Mouse (Mus musculus) liver, adult 2 months (tissue): ENCODE data around the gene Tas1r1. TPM values are rescaled to one million over a fixed set of nuclear protein-coding genes. Genes with fewer than 3 reads are reported as not detected.
A peak's percentile ranks its signal among the peaks of the same experiment; 100 is the strongest.

ENCODE experiments used
- DNase-seq: peaks from one replicate; pipeline ENCODE4 v3.0.0-alpha.2; 2011; ENCODE audit warnings: low read depth, low spot score; ENCODE audit errors: extremely low read depth
- H3K27ac ChIP-seq: fragments of 200-500 bp; replicated peaks from 2 replicates; pipeline ENCODE4 v1.5.1; 2012; ENCODE audit warnings: low read depth, mild to moderate bottlenecking, control low read depth, inconsistent platforms, low read length; ENCODE audit not compliant: insufficient read depth
- H3K27me3 ChIP-seq: fragments of 200-500 bp; 2 replicates; pipeline ENCODE4 v1.6.1; 2012; ENCODE audit warnings: mild to moderate bottlenecking, moderate library complexity, low read length, inconsistent platforms; ENCODE audit not compliant: control insufficient read depth, insufficient read depth
- H3K36me3 ChIP-seq: fragments of 200-500 bp; 2 replicates; pipeline ENCODE4 v1.6.1; 2012; ENCODE audit warnings: low read length, inconsistent platforms; ENCODE audit not compliant: control insufficient read depth, insufficient read depth
- H3K4me1 ChIP-seq: fragments of 200-500 bp; 2 replicates; pipeline ENCODE4 v1.6.1; 2011; ENCODE audit warnings: low read length; ENCODE audit not compliant: control insufficient read depth, insufficient read depth
- H3K4me3 ChIP-seq: fragments of 200-500 bp; 2 replicates; pipeline ENCODE4 v1.5.1; 2011; ENCODE audit warnings: low read depth, mild to moderate bottlenecking, control low read depth, low read length, moderate library complexity; ENCODE audit not compliant: insufficient read depth
- H3K79me2 ChIP-seq: fragments of 200-500 bp; 2 replicates; pipeline ENCODE4 v1.6.1; 2012; ENCODE audit warnings: inconsistent platforms, mild to moderate bottlenecking, low read length, moderate library complexity; ENCODE audit not compliant: control insufficient read depth, insufficient read depth
- H3K9ac ChIP-seq: fragments of 200-500 bp; 2 replicates; pipeline ENCODE4 v1.6.1; 2012; ENCODE audit warnings: low read depth, mild to moderate bottlenecking, control low read depth, inconsistent platforms, low read length
- CTCF ChIP-seq: fragments of 200-500 bp; IDR thresholded peaks from 2 replicates; pipeline ENCODE4 v1.5.1; 2011; ENCODE audit warnings: low read depth, low read length, control low read depth
- POLR2A ChIP-seq: fragments of 200-500 bp; IDR thresholded peaks from 2 replicates; pipeline ENCODE4 v1.6.1; 2011; ENCODE audit warnings: low read length, control low read depth; ENCODE audit not compliant: insufficient read depth; ENCODE audit errors: extremely low read depth
- WGBS: fragments of 180-500 bp; shearing (Covaris S2); methylation state at CpG from one replicate; pipeline ENCODE4 v1.1.7; 2018; 5-methylcytosine and 5-hydroxymethylcytosine counted together
- polyA plus RNA-seq: library from polyadenylated mRNA; depleted of rRNA; stranded (reverse); fragments of >200 nt; gene quantifications from 2 replicates; pipeline ENCODE4 v1.2.3, GENCODE M21; 2012
- total RNA-seq: library from RNA; depleted of rRNA; stranded (reverse); fragments of >200 nt; gene quantifications from 2 replicates; pipeline ENCODE4 v1.2.3, GENCODE M21; 2014

Tas1r1 gene
- total and polyA plus RNA-seq, 2 experiments, result not detected

- Histone ChIP-seq H3K4me1 (no peaks in the 10 kb centered on the region), H3K36me3 (no peaks in the 10 kb centered on the region), H3K27ac (no peak overlapping the region), H3K27me3 (no peaks in the 10 kb centered on the region), H3K4me3 (no peak overlapping the region), H3K79me2 (0 out of 2 replicates have a peak, but pooled peaks cover 7% of the 10 kb centered on the region), H3K9ac (no peak overlapping the region)
- DNase-seq, result no peak
- no peak for TF ChIP-seq CTCF
- no peak for TF ChIP-seq POLR2A
- WGBS, result 28% methylated on average over 3 of the region's 3 CpGs
Measured at GRCm38 (mm10) chr4:151997701-151998100, 40.7 kb downstream of the Tas1r1 start.

GRCm38 (mm10) chr4:151996951-151997222, 41.5 kb downstream of the Tas1r1 start:
- Histone ChIP-seq H3K27me3 (no peaks in the 10 kb centered on the region), H3K9ac (peak overlapping the region; percentile 87), H3K36me3 (no peaks in the 10 kb centered on the region), H3K4me1 (no peaks in the 10 kb centered on the region), H3K27ac (peak overlapping the region; percentile 81), H3K4me3 (peak overlapping the region; percentile 87), H3K79me2 (0 out of 2 replicates have a peak, but pooled peaks cover 7% of the 10 kb centered on the region)
- no peak for TF ChIP-seq CTCF
- WGBS, result under 1% methylated on average over 13 of the region's 13 CpGs
- DNase-seq, result no peak

- H3K36me3 ChIP-seq, result no peaks in the 10 kb centered on the region; the same call in 1 of the 2 replicates
- H3K4me1 ChIP-seq, result no peaks in the 10 kb centered on the region
- H3K9ac ChIP-seq, result peak within 1 kb of the TSS; percentile 91
- under 1% methylated on average over 93 of the region's 94 CpGs for WGBS
- H3K79me2 ChIP-seq, result 0 out of 2 replicates have a peak, but pooled peaks cover 7% of the 10 kb centered on the region
- H3K27me3 ChIP-seq, result no peaks in the 10 kb centered on the region
- H3K4me3 ChIP-seq, result peak within 1 kb of the TSS; percentile 93
- peak; percentile 71; the same call in 1 of the 2 replicates for TF ChIP-seq POLR2A
- TF ChIP-seq CTCF, result no peak
- peak within 1 kb of the TSS; percentile 81 for H3K27ac ChIP-seq
- DNase-seq, result peak; percentile 95
Measured at GRCm38 (mm10) chr4:151996173-151996950, 42.0 kb downstream of the Tas1r1 start, which contains the start of gene Phf13. Phf13 (minus strand) TSS chr4:151996258.

GRCm38 (mm10) chr4:151995371-151996172, 42.8 kb downstream of the Tas1r1 start:
- H3K36me3 ChIP-seq, result no peaks in the 10 kb centered on the region; the same call in 1 of the 2 replicates
- 0 out of 2 replicates have a peak, but pooled peaks cover 7% of the 10 kb centered on the region for H3K79me2 ChIP-seq
- H3K9ac ChIP-seq, result peak overlapping the region; percentile 91
- under 1% methylated on average over 80 of the region's 111 CpGs for WGBS
- no peak for TF ChIP-seq CTCF
- 0 out of 2 replicates have a peak, but pooled peaks have one; percentile 40 for TF ChIP-seq POLR2A
- no peak for DNase-seq
- peak overlapping the region; percentile 37; the same call in 1 of the 2 replicates for H3K27ac ChIP-seq
- H3K27me3 ChIP-seq, result no peaks in the 10 kb centered on the region
- H3K4me1 ChIP-seq, result no peaks in the 10 kb centered on the region
- H3K4me3 ChIP-seq, result peak overlapping the region; percentile 93

- Histone ChIP-seq H3K9ac (peak overlapping the region; percentile 91), H3K27me3 (no peaks in the 10 kb centered on the region), H3K79me2 (0 out of 2 replicates have a peak, but pooled peaks cover 7% of the 10 kb centered on the region), H3K27ac (no peak overlapping the region), H3K4me1 (no peaks in the 10 kb centered on the region), H3K4me3 (peak overlapping the region; percentile 93), H3K36me3 (no peaks in the 10 kb centered on the region; the same call in 1 of the 2 replicates)
- no peak for TF ChIP-seq CTCF
- TF ChIP-seq POLR2A, result no peak
- WGBS, result 13% methylated on average over 60 of the region's 61 CpGs
- no peak for DNase-seq
Measured at GRCm38 (mm10) chr4:151994228-151995171, 43.9 kb downstream of the Tas1r1 start.
